Mouse (Mus musculus) lung, embryonic 16.5 days (tissue): ENCODE results near the gene Pdap1. TPM values are rescaled to one million over a fixed set of nuclear protein-coding genes. Genes with fewer than 3 reads are reported as not detected.
A peak's percentile ranks its signal among the peaks of the same experiment; 100 is the strongest.

Experiments used
- ATAC-seq: fragments of 200-750 bp; cut with Nextera tagmentation; 2 replicates; pipeline ENCODE4 v1.8.0; 2017; ENCODE audit warnings: low read depth, mild to moderate bottlenecking, moderate library complexity
- H3K27ac ChIP-seq: fragments of 300-500 bp; sonication (generic); 2 replicates; pipeline ENCODE4 v1.5.1; 2014; ENCODE audit warnings: mild to moderate bottlenecking, control low read depth, low read length
- H3K27me3 ChIP-seq: fragments of 300-500 bp; sonication (generic); 2 replicates; pipeline ENCODE4 v1.6.1; 2014; ENCODE audit warnings: low read depth, low read length, mixed read lengths; ENCODE audit not compliant: control insufficient read depth, insufficient read depth
- H3K36me3 ChIP-seq: fragments of 300-500 bp; sonication (generic); 2 replicates; pipeline ENCODE4 v1.6.1; 2014; ENCODE audit warnings: low read length; ENCODE audit not compliant: control insufficient read depth, insufficient read depth
- H3K4me1 ChIP-seq: fragments of 300-500 bp; sonication (generic); replicated peaks from 2 replicates; pipeline ENCODE4 v1.6.1; 2014; ENCODE audit warnings: low read length, mixed read lengths; ENCODE audit not compliant: control insufficient read depth, insufficient read depth
- H3K4me2 ChIP-seq: fragments of 300-500 bp; sonication (generic); 2 replicates; pipeline ENCODE4 v1.6.1; 2014; ENCODE audit warnings: low read depth, low read length, control low read depth
- H3K4me3 ChIP-seq: fragments of 300-500 bp; sonication (generic); 2 replicates; pipeline ENCODE4 v1.5.1; 2014; ENCODE audit warnings: mild to moderate bottlenecking, low read length, control low read depth
- H3K9ac ChIP-seq: fragments of 300-500 bp; sonication (generic); 2 replicates; pipeline ENCODE4 v1.6.1; 2014; ENCODE audit warnings: low read length, control low read depth
- H3K9me3 ChIP-seq: fragments of 300-500 bp; sonication (generic); 2 replicates; pipeline ENCODE4 v1.6.1; 2016; ENCODE audit warnings: low read length; ENCODE audit not compliant: control insufficient read depth
- WGBS: fragments of 180-500 bp; shearing (Covaris S2); extraction: QIAGEN DNeasy Blood & Tissue Kit; methylation state at CpG from one replicate; pipeline ENCODE4 v1.1.7; 2014; 5-methylcytosine and 5-hydroxymethylcytosine counted together
- polyA plus RNA-seq: library from polyadenylated mRNA; unstranded; fragments of >200 nt; fragmentation: Nextera tagmentation; extraction: Ambion mirVana; gene quantifications from 2 replicates; pipeline ENCODE4 v1.2.1, GENCODE M21; 2015

Pdap1 gene
- polyA plus RNA-seq: 78.0 and 94.0 TPM in 2 replicates

DNA sequence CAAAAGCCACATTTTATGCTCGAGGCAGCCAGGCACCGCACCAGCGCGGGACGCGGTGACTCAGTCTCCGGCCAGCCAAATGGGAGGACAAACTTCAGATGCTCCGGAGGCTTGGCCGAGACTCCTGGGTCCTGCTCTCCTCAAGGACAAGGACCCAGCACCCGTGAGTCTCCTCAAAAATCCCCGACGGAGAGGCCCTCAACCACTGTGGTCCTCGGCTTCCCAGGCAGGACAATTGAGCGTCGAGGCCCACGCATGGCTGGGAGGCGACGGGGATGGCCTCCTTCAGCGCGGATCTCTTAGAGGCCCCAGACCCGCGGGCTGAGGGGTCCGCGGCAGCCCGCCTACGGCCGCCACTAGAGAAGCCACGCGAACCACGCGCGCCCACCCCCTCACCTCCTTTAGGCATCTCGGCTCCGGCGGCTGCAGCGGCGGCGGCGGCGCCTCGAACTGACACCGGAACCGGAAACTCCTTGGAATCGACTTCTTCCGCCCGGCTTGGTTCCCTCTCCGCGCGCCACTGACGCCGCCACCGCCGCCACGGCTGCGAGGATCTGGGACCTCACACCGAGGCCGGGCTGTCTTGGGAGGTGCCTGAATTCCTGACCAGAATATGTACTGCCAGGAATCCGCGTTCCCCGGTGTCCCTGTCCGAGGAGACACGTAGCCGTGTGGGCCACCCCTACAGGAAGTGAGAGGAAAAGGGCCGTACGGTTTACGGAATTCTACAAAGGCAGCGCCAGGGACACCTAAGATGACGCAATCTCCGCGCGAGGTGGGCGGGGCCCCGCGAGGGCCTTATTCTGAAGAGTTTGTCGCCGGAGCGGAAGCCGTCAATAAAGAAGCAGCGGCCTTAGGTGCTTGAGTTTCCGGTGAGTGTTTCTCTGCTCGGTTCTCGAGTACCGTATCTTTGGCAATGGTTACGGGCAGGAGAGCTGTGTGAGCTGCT lies at the start of gene Pdap1, which contains the start of gene Bud31:
Gene Pdap1 (minus strand): TSS at position 668 of the 949 bp plus-strand sequence.
Gene Bud31 (plus strand): TSS at position 792 of the 949 bp plus-strand sequence.
- Histone ChIP-seq H3K27ac (peak within 1 kb of the TSS; percentile 81), H3K27me3 (no peaks in the 10 kb centered on the region), H3K4me1 (peaks cover 14% of the 10 kb centered on the region), H3K36me3 (peaks cover 26% of the 10 kb centered on the region), H3K4me3 (peak within 1 kb of the TSS; percentile 74), H3K9ac (peak within 1 kb of the TSS; percentile 86), H3K4me2 (peak within 1 kb of the TSS; percentile 85), H3K9me3 (no peaks in the 10 kb centered on the region)
- peak; percentile 94 for ATAC-seq
- under 1% methylated on average over 84 of the region's 84 CpGs for WGBS

DNA sequence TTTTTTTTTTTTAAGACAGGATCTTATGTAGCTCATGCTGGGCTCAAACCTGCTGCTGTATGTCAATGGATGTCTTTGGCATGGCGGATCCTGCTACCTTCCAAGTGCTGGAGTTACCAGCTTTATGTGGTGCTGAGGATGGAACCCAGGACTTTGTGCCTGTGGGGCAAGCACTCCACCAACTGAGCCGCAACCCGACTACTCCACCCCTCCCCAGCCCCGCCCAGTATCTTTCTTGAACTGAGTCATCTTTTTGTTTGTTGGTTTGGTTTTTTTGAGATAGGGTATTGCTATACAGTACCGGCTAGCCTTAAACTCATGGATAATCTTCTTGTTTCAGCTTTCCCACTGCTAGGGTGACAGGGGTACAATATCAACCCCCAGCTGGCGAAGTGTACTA lies 49.4 kb upstream of the Pdap1 start:
- H3K27ac ChIP-seq: no peak overlapping the region
- H3K4me1 ChIP-seq: peaks cover 16% of the 10 kb centered on the region
- H3K36me3 ChIP-seq: peaks cover 29% of the 10 kb centered on the region
- 89% methylated on average over 6 of the region's 6 CpGs for WGBS
- H3K27me3 ChIP-seq: no peaks in the 10 kb centered on the region
- ATAC-seq: no peak
- no peak overlapping the region for H3K4me2 ChIP-seq
- no peak overlapping the region for H3K4me3 ChIP-seq
- no peak overlapping the region for H3K9ac ChIP-seq
- H3K9me3 ChIP-seq: no peaks in the 10 kb centered on the region

DNA sequence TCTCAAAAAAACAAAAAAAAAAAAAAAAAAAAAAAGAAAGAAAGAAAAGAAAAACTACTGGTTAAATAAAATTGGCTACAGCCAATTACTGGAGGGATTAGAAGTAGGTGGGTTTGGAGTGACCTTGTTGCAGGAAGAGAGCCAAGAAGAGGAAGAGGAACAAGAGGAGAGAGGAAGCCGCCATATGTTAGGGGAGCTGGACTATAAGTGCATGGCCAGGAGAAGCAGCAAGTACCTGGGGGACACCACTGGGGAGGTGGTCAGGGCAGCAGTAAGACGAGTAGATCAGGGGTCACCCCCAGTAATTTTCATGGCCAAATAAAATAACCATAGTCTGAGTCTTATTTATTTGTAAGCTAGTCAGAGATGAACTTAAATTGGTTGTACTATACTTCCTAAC lies 45.2 kb upstream of the Pdap1 start:
- Histone ChIP-seq H3K9ac (no peak overlapping the region), H3K4me3 (no peak overlapping the region), H3K27ac (no peak overlapping the region), H3K9me3 (no peaks in the 10 kb centered on the region), H3K4me2 (no peak overlapping the region), H3K36me3 (peaks cover 57% of the 10 kb centered on the region), H3K27me3 (no peaks in the 10 kb centered on the region), H3K4me1 (peaks cover 7% of the 10 kb centered on the region)
- 83% methylated on average over 2 of the region's 2 CpGs for WGBS
- ATAC-seq: no peak

DNA sequence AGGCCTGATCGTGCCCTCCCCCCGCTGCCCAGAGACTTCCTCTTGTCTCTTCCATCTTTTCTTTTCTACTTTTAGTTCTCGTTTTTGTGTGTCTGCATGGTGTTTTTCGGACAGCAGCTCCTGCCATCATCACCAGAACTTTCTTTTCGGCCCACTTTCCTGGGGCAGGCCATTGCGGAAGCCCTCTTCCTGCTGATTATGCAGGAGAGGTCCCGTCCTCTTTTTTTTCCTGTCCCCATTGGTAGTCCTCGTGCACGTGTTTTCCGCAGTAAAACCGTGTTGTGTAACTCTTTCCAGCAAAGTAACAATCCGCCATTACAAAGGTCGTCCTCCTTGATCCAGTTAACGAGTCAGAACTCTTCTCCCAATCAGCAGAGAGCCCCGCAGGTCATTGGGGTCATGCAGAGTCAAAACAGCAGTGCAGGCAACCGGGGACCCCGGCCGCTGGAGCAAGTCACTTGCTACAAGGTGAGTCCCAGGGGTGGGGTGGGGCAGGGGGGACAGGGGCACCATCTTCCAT lies 38.5 kb upstream of the Pdap1 start:
- no peaks in the 10 kb centered on the region for H3K27me3 ChIP-seq
- no peak overlapping the region for H3K9ac ChIP-seq
- H3K4me1 ChIP-seq: no peaks in the 10 kb centered on the region
- H3K4me2 ChIP-seq: no peak overlapping the region
- 83% methylated on average over 18 of the region's 18 CpGs for WGBS
- no peak overlapping the region for H3K4me3 ChIP-seq
- no peak overlapping the region for H3K27ac ChIP-seq
- H3K9me3 ChIP-seq: no peaks in the 10 kb centered on the region
- ATAC-seq: no peak
- peaks cover 62% of the 10 kb centered on the region for H3K36me3 ChIP-seq

DNA sequence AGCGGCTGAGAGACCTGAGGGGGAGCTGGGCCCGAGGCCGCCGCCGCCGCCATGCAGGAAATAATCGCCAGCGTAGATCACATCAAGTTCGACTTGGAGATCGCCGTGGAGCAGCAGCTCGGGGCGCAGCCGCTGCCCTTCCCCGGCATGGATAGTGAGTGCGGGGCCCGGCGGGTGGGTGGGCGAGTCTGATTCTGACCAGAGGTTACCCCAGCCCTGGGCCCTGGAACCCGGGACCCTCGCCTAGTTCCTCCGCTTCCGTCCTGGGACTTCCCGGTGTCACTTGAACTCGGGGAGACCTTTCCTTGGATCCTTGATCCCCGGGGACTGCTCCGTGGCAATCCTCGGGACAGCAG lies 27.2 kb upstream of the Pdap1 start:
- peak overlapping the region; percentile 83 for H3K4me2 ChIP-seq
- H3K9ac ChIP-seq: peak overlapping the region; percentile 91
- under 1% methylated on average over 27 of the region's 28 CpGs for WGBS
- ATAC-seq: peak; percentile 51
- H3K4me3 ChIP-seq: peak overlapping the region; percentile 80
- H3K4me1 ChIP-seq: peaks cover 19% of the 10 kb centered on the region
- H3K9me3 ChIP-seq: no peaks in the 10 kb centered on the region
- peak overlapping the region; percentile 68 for H3K27ac ChIP-seq
- no peaks in the 10 kb centered on the region for H3K27me3 ChIP-seq
- peaks cover 9% of the 10 kb centered on the region for H3K36me3 ChIP-seq

DNA sequence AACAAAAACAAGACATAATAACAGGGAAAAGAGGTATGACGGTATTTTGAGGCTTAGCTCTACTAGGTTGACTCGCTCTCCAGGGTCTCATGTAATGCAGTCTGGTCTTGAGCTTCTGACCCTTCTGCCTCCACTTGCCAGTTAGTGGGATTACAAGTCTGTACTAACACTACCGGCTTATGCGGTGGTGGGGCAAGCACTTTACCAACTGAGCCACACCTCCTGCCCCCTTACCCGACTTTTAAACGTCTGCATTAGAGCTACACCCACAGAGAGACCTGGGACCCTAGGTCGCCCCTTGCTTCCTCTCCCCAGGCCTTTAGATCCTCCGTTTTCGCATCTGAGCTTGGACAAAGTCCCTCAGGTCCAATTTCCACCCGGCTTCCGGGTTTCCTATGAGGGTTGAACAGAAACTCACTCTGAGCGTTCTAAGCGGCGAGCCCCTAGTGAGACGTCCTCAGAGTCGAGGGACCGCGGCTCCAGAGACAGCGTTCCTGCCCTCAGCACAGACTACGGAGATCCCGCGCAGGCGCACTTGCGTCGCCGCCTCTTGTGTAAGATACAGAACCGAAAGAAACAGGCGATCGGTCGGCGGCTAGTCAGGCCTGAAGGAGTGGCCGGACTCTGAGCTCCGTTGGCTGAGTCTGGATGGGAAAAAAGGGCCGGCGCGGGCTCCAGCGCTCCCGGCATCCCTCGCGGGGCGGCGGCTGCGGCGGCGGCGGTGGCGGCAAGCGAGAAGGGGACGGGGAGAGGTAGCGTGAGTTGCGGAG lies 26.7 kb upstream of the Pdap1 start, which contains the start of the genes Ptcd1 and Cpsf4:
Gene Ptcd1 (minus strand): TSS at position 573 of the 770 bp plus-strand sequence.
Gene Cpsf4 (plus strand): TSS at position 678 of the 770 bp plus-strand sequence.
- H3K36me3 ChIP-seq: peaks cover 8% of the 10 kb centered on the region
- WGBS: under 1% methylated on average over 44 of the region's 51 CpGs
- H3K4me2 ChIP-seq: peak within 1 kb of the TSS; percentile 83
- H3K9ac ChIP-seq: peak within 1 kb of the TSS; percentile 91
- H3K4me3 ChIP-seq: peak within 1 kb of the TSS; percentile 80
- peak within 1 kb of the TSS; percentile 81 for H3K27ac ChIP-seq
- H3K27me3 ChIP-seq: no peaks in the 10 kb centered on the region
- peaks cover 19% of the 10 kb centered on the region for H3K4me1 ChIP-seq
- H3K9me3 ChIP-seq: no peaks in the 10 kb centered on the region
- ATAC-seq: peak; percentile 97

DNA sequence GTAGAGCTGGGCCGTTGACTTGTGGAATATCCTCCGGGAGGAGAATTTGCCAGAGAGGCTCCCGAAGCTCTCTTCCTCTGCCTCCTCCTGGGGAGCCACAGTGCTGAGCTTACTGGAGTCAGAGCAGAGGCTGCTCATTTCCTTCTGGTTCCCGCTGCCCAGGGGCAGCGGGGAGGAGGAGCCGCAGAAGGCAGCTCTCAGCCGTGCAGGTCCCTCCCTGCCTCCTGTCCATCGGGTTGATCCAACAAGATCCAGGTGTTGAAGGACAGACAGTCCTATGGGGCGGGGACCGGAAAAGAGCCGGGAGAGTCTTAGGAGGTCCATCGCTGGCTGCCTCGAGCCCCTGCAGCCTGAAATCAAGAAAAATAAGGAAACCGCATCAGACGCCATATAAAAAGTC lies 25.1 kb upstream of the Pdap1 start:
- peaks cover 2% of the 10 kb centered on the region for H3K36me3 ChIP-seq
- H3K4me2 ChIP-seq: no peak overlapping the region
- H3K9me3 ChIP-seq: no peaks in the 10 kb centered on the region
- H3K27ac ChIP-seq: no peak overlapping the region
- H3K9ac ChIP-seq: no peak overlapping the region
- ATAC-seq: no peak
- H3K27me3 ChIP-seq: no peaks in the 10 kb centered on the region
- no peak overlapping the region for H3K4me3 ChIP-seq
- 83% methylated on average over 15 of the region's 15 CpGs for WGBS
- H3K4me1 ChIP-seq: peaks cover 19% of the 10 kb centered on the region

DNA sequence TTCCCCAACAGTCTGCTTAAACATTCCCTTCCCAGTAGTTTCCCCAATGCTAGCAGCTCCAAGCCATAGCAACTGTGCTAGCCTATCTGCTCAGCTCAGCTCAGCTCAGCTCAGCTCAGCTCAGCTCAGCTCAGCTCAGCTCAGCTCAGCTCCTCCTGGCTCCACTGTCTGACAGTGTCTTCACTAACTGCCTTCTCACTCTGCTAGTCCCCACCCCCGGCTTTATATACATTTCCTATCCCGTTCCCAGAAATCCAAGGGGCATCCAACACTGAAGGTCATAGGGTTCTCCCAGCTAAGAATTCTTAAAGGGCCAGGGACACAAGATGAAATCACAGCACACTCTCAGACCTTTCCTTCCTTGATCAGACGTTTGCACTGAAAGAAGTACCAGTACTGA lies 24.7 kb upstream of the Pdap1 start:
- Histone ChIP-seq H3K27ac (no peak overlapping the region), H3K4me1 (peaks cover 19% of the 10 kb centered on the region), H3K27me3 (no peaks in the 10 kb centered on the region), H3K9ac (no peak overlapping the region), H3K36me3 (peaks cover 3% of the 10 kb centered on the region; the same call in 1 of the 2 replicates), H3K9me3 (no peaks in the 10 kb centered on the region), H3K4me2 (no peak overlapping the region), H3K4me3 (no peak overlapping the region)
- ATAC-seq: no peak
- 37% methylated on average over 3 of the region's 3 CpGs for WGBS

DNA sequence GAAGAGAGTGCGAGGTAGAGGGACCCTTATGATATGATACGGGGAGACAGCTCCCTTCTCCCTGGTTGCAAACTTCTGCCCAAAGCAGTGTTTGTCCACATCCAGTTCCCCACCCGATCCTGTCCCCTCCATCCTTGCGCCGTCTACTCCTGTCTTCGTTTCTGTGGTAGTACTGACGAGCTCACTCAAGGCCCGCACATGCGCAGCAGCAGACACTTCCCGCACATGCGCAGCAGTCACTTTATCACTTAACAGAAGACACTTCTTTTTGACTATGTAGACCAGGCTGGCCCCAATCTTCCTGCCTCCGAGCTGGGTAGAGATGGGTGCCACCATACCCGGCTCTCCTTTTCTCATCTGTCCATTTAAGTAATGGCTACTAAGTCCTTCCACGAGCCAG lies 21.3 kb upstream of the Pdap1 start:
- Histone ChIP-seq H3K4me1 (peaks cover 5% of the 10 kb centered on the region; the same call in 1 of the 2 replicates), H3K27me3 (no peaks in the 10 kb centered on the region), H3K27ac (no peak overlapping the region), H3K36me3 (peaks cover 9% of the 10 kb centered on the region; the same call in 1 of the 2 replicates), H3K4me2 (no peak overlapping the region), H3K9me3 (no peaks in the 10 kb centered on the region), H3K4me3 (no peak overlapping the region), H3K9ac (no peak overlapping the region)
- no peak for ATAC-seq
- 92% methylated on average over 14 of the region's 14 CpGs for WGBS
